11 mouse cellular contexts compared by ENCODE assay signal in genomic region chr8:70286737-70287136, GRCm38 (mm10). TPM values are rescaled to one million over a fixed set of nuclear protein-coding genes. Genes with fewer than 3 reads are reported as not detected.
A peak's percentile ranks its signal among the peaks of the same experiment; 100 is the strongest.
DNase-seq lines count a peak whose midpoint lies in the region; ATAC-seq and TF ChIP-seq lines count a peak whose summit lies in the region.
"Had no signal": no experiment of that assay in that cellular context is flagged by ENCODE, and none has a peak within 500 bp of the region (broad histone marks: within the 10 kb centered on the region; RNA-seq: fewer than 3 reads in every experiment).

No protein-coding gene starts in this region.

- no peak overlapping the region for H3K27ac ChIP-seq in liver, embryonic 11.5 days (ENCODE audit: low read depth, low read length)
- no peak overlapping the region for H3K27ac ChIP-seq in CH12.LX (ENCODE audit: insufficient read depth, low read depth)
- H3K27ac ChIP-seq in stomach, postnatal 0 days (replicated peaks), result no peak overlapping the region
- H3K27ac ChIP-seq: embryonic facial prominence, embryonic 12.5 days; hindbrain, embryonic 12.5 days had no signal

- H3K27me3 ChIP-seq in liver, embryonic 11.5 days (replicated peaks; ENCODE audit: control insufficient read depth, insufficient read depth, low read length), result no peaks in the 10 kb centered on the region
- H3K27me3 ChIP-seq in CH12.LX (replicated peaks), result no peaks in the 10 kb centered on the region
- H3K27me3 ChIP-seq in stomach, postnatal 0 days (ENCODE audit: control insufficient read depth, insufficient read depth, low read length), result no peaks in the 10 kb centered on the region
- H3K27me3 ChIP-seq: embryonic facial prominence, embryonic 12.5 days; hindbrain, embryonic 12.5 days had no signal

- ATAC-seq in liver, embryonic 11.5 days (replicated peaks; ENCODE audit: low FRiP score), result no peak
- ATAC-seq in stomach, postnatal 0 days (ENCODE audit: low FRiP score, low TSS enrichment), result no peak
- ATAC-seq: forebrain, embryonic 16.5 days had no signal

- in situ Hi-C loops in CH12.LX (cut with MboI; ENCODE audit: low pct_ligation_motif_present, low pct_unique_long_range_greater_than_20kb, low sequenced_read_pairs), result no loop called here

- H3K4me2 ChIP-seq in liver, embryonic 11.5 days, result no peak overlapping the region
- no peak overlapping the region for H3K4me2 ChIP-seq in CH12.LX (ENCODE audit: insufficient read depth, low read depth, poor library complexity, severe bottlenecking)
- no peak overlapping the region for H3K4me2 ChIP-seq in stomach, postnatal 0 days (replicated peaks; ENCODE audit: low read depth)
- H3K4me2 ChIP-seq: embryonic facial prominence, embryonic 12.5 days; hindbrain, embryonic 12.5 days had no signal

- peaks cover 45% of the 10 kb centered on the region for H3K36me3 ChIP-seq in liver, embryonic 11.5 days (ENCODE audit: control insufficient read depth, insufficient read depth, low read length)
- peaks cover 29 to 62% of the 10 kb centered on the region in 2 experiments for H3K36me3 ChIP-seq in CH12.LX (replicated peaks in 1 of 2; ENCODE audit: control insufficient read depth in 1 of 2, insufficient read depth in 1 of 2, low read length in 1 of 2)
- H3K36me3 ChIP-seq in stomach, postnatal 0 days (ENCODE audit: control insufficient read depth, insufficient read depth, low read length), result peaks cover 6% of the 10 kb centered on the region

- DNase-seq in liver, result peak; percentile 53
- no peak for DNase-seq in liver, embryonic 11.5 days (ENCODE audit: low spot score)
- DNase-seq in CH12.LX (ENCODE audit: extremely low read depth), result no peak
- DNase-seq in T-cell, adult 2 months (ENCODE audit: low spot score), result peak; percentile 40
- no peak for DNase-seq in stomach, postnatal 0 days (ENCODE audit: low spot score)
- DNase-seq in adrenal gland, postnatal 14 days, result no peak
- no peak for DNase-seq in frontal cortex, adult 2 months (ENCODE audit: extremely low spot score in 1 of 2, low spot score in 1 of 2)
- DNase-seq: kidney, postnatal 25 days had no signal

- H3K4me1 ChIP-seq in liver, embryonic 11.5 days (replicated peaks; ENCODE audit: control insufficient read depth, insufficient read depth, low read length), result peaks cover 5% of the 10 kb centered on the region
- H3K4me1 ChIP-seq in CH12.LX (ENCODE audit: control insufficient read depth in 1 of 2, insufficient read depth in 2 of 2), result peaks cover 5 to 13% of the 10 kb centered on the region in 2 experiments
- no peaks in the 10 kb centered on the region for H3K4me1 ChIP-seq in stomach, postnatal 0 days (replicated peaks; ENCODE audit: control insufficient read depth, insufficient read depth)

- no peak for TF ChIP-seq EP300 in CH12.LX (IDR thresholded peaks at IDR 0.05; ENCODE audit: low read length)
- no peak for TF ChIP-seq EP300 in stomach, postnatal 0 days (optimal IDR thresholded peaks at IDR 0.05)

- no peaks in the 10 kb centered on the region for H3K9me3 ChIP-seq in liver, embryonic 11.5 days (ENCODE audit: control insufficient read depth, low read length)
- peaks cover 3% of the 10 kb centered on the region for H3K9me3 ChIP-seq in CH12.LX (replicated peaks; ENCODE audit: low read length)
- no peaks in the 10 kb centered on the region for H3K9me3 ChIP-seq in stomach, postnatal 0 days (ENCODE audit: control insufficient read depth, low read length)
- H3K9me3 ChIP-seq: embryonic facial prominence, embryonic 12.5 days; hindbrain, embryonic 12.5 days had no signal

- no peaks in the 10 kb centered on the region for H3K79me2 ChIP-seq in CH12.LX (replicated peaks; ENCODE audit: control insufficient read depth, extremely low read depth, insufficient read depth, poor library complexity, severe bottlenecking)

- peak; percentile 23 to 49; a peak in 3 of 4 replicates for TF ChIP-seq CTCF in CH12.LX (conservative IDR thresholded peaks at IDR 0.05 in 1 of 2, IDR thresholded peaks at IDR 0.05 in 1 of 2; ENCODE audit: low read depth in 2 of 2, low read length in 2 of 2)
- TF ChIP-seq CTCF in stomach, postnatal 0 days (IDR thresholded peaks at IDR 0.05; ENCODE audit: low read depth), result peak; percentile 51

- WGBS in liver, embryonic 11.5 days, result 81% methylated on average over 8 of the region's 8 CpGs
- 89% methylated on average over 8 of the region's 8 CpGs for WGBS in stomach, postnatal 0 days

- no peak overlapping the region for H3K4me3 ChIP-seq in liver, embryonic 11.5 days (ENCODE audit: low read depth, low read length)
- no peak overlapping the region for H3K4me3 ChIP-seq in CH12.LX (replicated peaks in 1 of 3; ENCODE audit: low read depth in 2 of 3, low read length in 2 of 3, poor library complexity in 1 of 3)
- no peak overlapping the region for H3K4me3 ChIP-seq in stomach, postnatal 0 days (ENCODE audit: low read depth, low read length)
- H3K4me3 ChIP-seq: embryonic facial prominence, embryonic 12.5 days; hindbrain, embryonic 12.5 days had no signal

- no peak; the same call in none of the 2 replicates for TF ChIP-seq RAD21 in CH12.LX (IDR thresholded peaks at IDR 0.05; ENCODE audit: low read depth, low read length)

- no peak overlapping the region for H3K9ac ChIP-seq in liver, embryonic 11.5 days (ENCODE audit: low read depth, low read length)
- H3K9ac ChIP-seq in CH12.LX (ENCODE audit: insufficient read depth, low read depth), result no peak overlapping the region
- no peak overlapping the region for H3K9ac ChIP-seq in stomach, postnatal 0 days (ENCODE audit: low read length)
- H3K9ac ChIP-seq: embryonic facial prominence, embryonic 12.5 days; hindbrain, embryonic 12.5 days had no signal

- TF ChIP-seq POLR2A in CH12.LX (IDR thresholded peaks at IDR 0.05; ENCODE audit: low read depth, low read length), result no peak

- dilution Hi-C loops in CH12.LX (cut with MboI; ENCODE audit: extremely low pct_ligation_motif_present, extremely low pct_unique_long_range_greater_than_20kb, low sequenced_read_pairs), result no loop called here

TF ChIP-seq in CH12.LX, 34 proteins besides CTCF, POLR2A, EP300 and RAD21 (continues in another document):
- TF ChIP-seq PAX5 (IDR thresholded peaks at IDR 0.05; ENCODE audit: low read length), result no peak
- TF ChIP-seq BHLHE40 (IDR thresholded peaks at IDR 0.05; ENCODE audit: low read depth, low read length), result no peak
- TF ChIP-seq RCOR1 (conservative IDR thresholded peaks at IDR 0.05; ENCODE audit: low read depth, low read length), result no peak
- no peak for TF ChIP-seq UBTF (IDR thresholded peaks at IDR 0.05; ENCODE audit: low read depth, low read length)
- TF ChIP-seq ZNF384 (IDR thresholded peaks at IDR 0.05; ENCODE audit: low read depth, low read length), result no peak
- no peak for TF ChIP-seq JUN (IDR thresholded peaks at IDR 0.05; ENCODE audit: insufficient read depth, low read depth, low read length)
- no peak for TF ChIP-seq MYC (IDR thresholded peaks at IDR 0.05; ENCODE audit: low read depth, low read length)
- TF ChIP-seq MAFK (IDR thresholded peaks at IDR 0.05; ENCODE audit: insufficient replicate concordance, low read length), result no peak
- TF ChIP-seq MEF2A (IDR thresholded peaks at IDR 0.05; ENCODE audit: borderline replicate concordance, low read depth, low read length), result no peak
- TF ChIP-seq JUND (conservative IDR thresholded peaks at IDR 0.05; ENCODE audit: low read depth, low read length), result no peak
- TF ChIP-seq TCF12 (IDR thresholded peaks at IDR 0.05; ENCODE audit: low read depth, low read length), result no peak
- TF ChIP-seq SMC3 (IDR thresholded peaks at IDR 0.05; ENCODE audit: low read depth, low read length), result no peak

RNA-seq across cellular contexts. Expression of gene Homer3, which starts 4.1 kb away (rescaled TPM):
- polyA plus RNA-seq in liver, embryonic 11.5 days (2014; fragmentation: Nextera tagmentation; extraction: Ambion mirVana), result 33.9 and 37.9 TPM in 2 replicates
- 12.5 and 14.0 TPM in 2 replicates for total RNA-seq in CH12.LX (2012; rRNA removed)
- 7.5 and 9.0 TPM in 2 replicates for total RNA-seq in CH12.LX (2014; rRNA removed)
- 11.8 TPM in 2 replicates for polyA plus RNA-seq in CH12.LX (2012; ENCODE audit: insufficient read length, low read depth)
- polyA plus RNA-seq in stomach, postnatal 0 days (2015; fragmentation: Nextera tagmentation; extraction: Ambion mirVana), result 13.8 and 17.5 TPM in 2 replicates
- total RNA-seq in adrenal gland, postnatal 14 days (2021), result 21.3 and 25.0 TPM in 2 replicates
- polyA plus RNA-seq in frontal cortex, adult 2 months (2012; rRNA removed), result 18.2 and 18.5 TPM in 2 replicates

RNA-seq across cellular contexts. Expression of gene Ddx49, which starts 15.6 kb away (rescaled TPM):
- polyA plus RNA-seq in liver, embryonic 11.5 days (2014; fragmentation: Nextera tagmentation; extraction: Ambion mirVana), result 56.5 and 59.1 TPM in 2 replicates
- 76.6 and 77.3 TPM in 2 replicates for total RNA-seq in CH12.LX (2012; rRNA removed)
- total RNA-seq in CH12.LX (2014; rRNA removed), result 58.9 and 64.9 TPM in 2 replicates
- polyA plus RNA-seq in CH12.LX (2012; ENCODE audit: insufficient read length, low read depth), result 98.4 and 129 TPM in 2 replicates
- 35.0 and 36.0 TPM in 2 replicates for polyA plus RNA-seq in stomach, postnatal 0 days (2015; fragmentation: Nextera tagmentation; extraction: Ambion mirVana)
- 49.2 and 71.3 TPM in 2 replicates for total RNA-seq in adrenal gland, postnatal 14 days (2021)
- 48.6 and 51.7 TPM in 2 replicates for polyA plus RNA-seq in frontal cortex, adult 2 months (2012; rRNA removed)

RNA-seq across cellular contexts. Expression of gene Cope, which starts 15.6 kb away (rescaled TPM):
- 281 and 298 TPM in 2 replicates for polyA plus RNA-seq in liver, embryonic 11.5 days (2014; fragmentation: Nextera tagmentation; extraction: Ambion mirVana)
- 204 and 243 TPM in 2 replicates for total RNA-seq in CH12.LX (2012; rRNA removed)
- 134 and 139 TPM in 2 replicates for total RNA-seq in CH12.LX (2014; rRNA removed)
- polyA plus RNA-seq in CH12.LX (2012; ENCODE audit: insufficient read length, low read depth), result 148 and 191 TPM in 2 replicates
- polyA plus RNA-seq in stomach, postnatal 0 days (2015; fragmentation: Nextera tagmentation; extraction: Ambion mirVana), result 347 and 366 TPM in 2 replicates
- 215 and 222 TPM in 2 replicates for total RNA-seq in adrenal gland, postnatal 14 days (2021)
- 252 and 259 TPM in 2 replicates for polyA plus RNA-seq in frontal cortex, adult 2 months (2012; rRNA removed)

RNA-seq across cellular contexts. Expression of gene Cers1, which starts 28.8 kb away (rescaled TPM):
- polyA plus RNA-seq in liver, embryonic 11.5 days (2014; fragmentation: Nextera tagmentation; extraction: Ambion mirVana), result 1.1 and 1.2 TPM in 2 replicates
- total RNA-seq in CH12.LX (2012; rRNA removed), result 0.13 TPM in 1 of 2 replicates, not detected in the other
- not detected in 2 replicates for total RNA-seq in CH12.LX (2014; rRNA removed)
- polyA plus RNA-seq in CH12.LX (2012; ENCODE audit: insufficient read length, low read depth), result not detected in 2 replicates
- polyA plus RNA-seq in stomach, postnatal 0 days (2015; fragmentation: Nextera tagmentation; extraction: Ambion mirVana), result 2.0 and 2.6 TPM in 2 replicates
- 1.9 and 2.9 TPM in 2 replicates for total RNA-seq in adrenal gland, postnatal 14 days (2021)
- 86.7 and 86.9 TPM in 2 replicates for polyA plus RNA-seq in frontal cortex, adult 2 months (2012; rRNA removed)

RNA-seq across cellular contexts. Expression of gene Gdf1, which starts 42.9 kb away (rescaled TPM):
- polyA plus RNA-seq in liver, embryonic 11.5 days (2014; fragmentation: Nextera tagmentation; extraction: Ambion mirVana), result 1.6 and 2.6 TPM in 2 replicates
- total RNA-seq in CH12.LX (2012; rRNA removed), result 0.08 and 0.17 TPM in 2 replicates
- not detected in 2 replicates for total RNA-seq in CH12.LX (2014; rRNA removed)
- polyA plus RNA-seq in CH12.LX (2012; ENCODE audit: insufficient read length, low read depth), result 0.26 TPM in 1 of 2 replicates, not detected in the other
- 0.53 TPM in 2 replicates for polyA plus RNA-seq in stomach, postnatal 0 days (2015; fragmentation: Nextera tagmentation; extraction: Ambion mirVana)
- total RNA-seq in adrenal gland, postnatal 14 days (2021), result 0.41 and 1.2 TPM in 2 replicates
- polyA plus RNA-seq in frontal cortex, adult 2 months (2012; rRNA removed), result 34.8 and 63.7 TPM in 2 replicates

Comparison
In these comparisons a context has a peak if more than half of its experiments do, and no peak if none do; other contexts are left out.
1. DNase-seq: peak in liver (single experiment) and T-cell, adult 2 months (single experiment); none in liver, embryonic 11.5 days (single experiment), CH12.LX (single experiment), stomach, postnatal 0 days (single experiment), adrenal gland, postnatal 14 days (single experiment) and frontal cortex, adult 2 months (0 of 2).